8 mouse cellular contexts compared by ENCODE assay signal in the genomic region with DNA sequence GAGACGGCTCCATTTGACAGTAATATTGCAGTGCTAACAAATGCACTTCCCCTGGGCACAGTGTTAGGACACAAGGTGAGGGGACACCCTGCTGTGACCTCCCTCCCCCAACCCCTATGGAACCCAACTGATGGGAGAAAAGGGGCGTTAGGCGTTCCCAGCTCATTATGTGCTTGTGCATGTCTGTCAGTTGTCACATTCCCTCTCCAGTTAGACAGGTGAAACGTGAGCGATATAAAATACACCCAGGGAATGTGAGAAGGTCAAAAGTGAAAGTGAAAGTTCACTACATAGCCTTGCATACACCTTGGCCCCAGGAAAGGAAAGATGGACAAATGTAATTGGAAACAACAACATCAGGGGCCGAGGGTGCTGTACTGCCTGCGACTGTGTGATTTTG. TPM values are rescaled to one million over a fixed set of nuclear protein-coding genes. Genes with fewer than 3 reads are reported as not detected.
DNase-seq lines count a peak whose midpoint lies in the region; ATAC-seq lines count a peak whose summit lies in the region.

No protein-coding gene starts in this region.

- H3K36me3 ChIP-seq in lung, embryonic 16.5 days (ENCODE audit: control insufficient read depth, insufficient read depth, low read length), result no peaks in the 10 kb centered on the region
- H3K36me3 ChIP-seq in embryonic facial prominence, embryonic 13.5 days, result peaks cover under 1% of the 10 kb centered on the region
- H3K36me3 ChIP-seq in intestine, embryonic 15.5 days, result no peaks in the 10 kb centered on the region
- H3K36me3 ChIP-seq in neural tube, embryonic 12.5 days, result 0 out of 2 replicates have a peak, but pooled peaks cover 3% of the 10 kb centered on the region

- no peak for ATAC-seq in lung, embryonic 16.5 days (ENCODE audit: low read depth)
- ATAC-seq in embryonic facial prominence, embryonic 13.5 days (ENCODE audit: insufficient number of reproducible peaks, insufficient read depth, low FRiP score, low TSS enrichment, low read depth), result no peak
- no peak for ATAC-seq in intestine, embryonic 15.5 days
- ATAC-seq in neural tube, embryonic 12.5 days (ENCODE audit: low FRiP score, low read depth), result no peak

- H3K9me3 ChIP-seq in lung, embryonic 16.5 days (ENCODE audit: control insufficient read depth, low read length), result no peaks in the 10 kb centered on the region
- no peaks in the 10 kb centered on the region for H3K9me3 ChIP-seq in embryonic facial prominence, embryonic 13.5 days
- no peaks in the 10 kb centered on the region for H3K9me3 ChIP-seq in intestine, embryonic 15.5 days
- no peaks in the 10 kb centered on the region for H3K9me3 ChIP-seq in neural tube, embryonic 12.5 days

- H3K9ac ChIP-seq in lung, embryonic 16.5 days (ENCODE audit: low read length), result peak overlapping the region; percentile 97
- H3K9ac ChIP-seq in embryonic facial prominence, embryonic 13.5 days, result no peak overlapping the region
- no peak overlapping the region for H3K9ac ChIP-seq in intestine, embryonic 15.5 days
- no peak overlapping the region for H3K9ac ChIP-seq in neural tube, embryonic 12.5 days

- no peak for DNase-seq in lung, postnatal 36 days
- DNase-seq in right cerebral cortex, adult 18-20 months, result no peak
- no peak for DNase-seq in yolk sac, embryonic 10.5 days (ENCODE audit: low spot score)
- DNase-seq in layer of hippocampus, postnatal 25 days (ENCODE audit: extremely low spot score in 1 of 2, low spot score in 1 of 2), result no peak

- H3K4me2 ChIP-seq in lung, embryonic 16.5 days (ENCODE audit: low read depth, low read length), result peak overlapping the region; percentile 79
- H3K4me2 ChIP-seq in embryonic facial prominence, embryonic 13.5 days, result peak overlapping the region; percentile 66
- H3K4me2 ChIP-seq in intestine, embryonic 15.5 days (replicated peaks), result peak overlapping the region; percentile 68
- peak overlapping the region; percentile 72 for H3K4me2 ChIP-seq in neural tube, embryonic 12.5 days (replicated peaks)

- peak overlapping the region; percentile 92 for H3K4me3 ChIP-seq in lung, embryonic 16.5 days (ENCODE audit: low read length)
- peak overlapping the region; percentile 83 for H3K4me3 ChIP-seq in embryonic facial prominence, embryonic 13.5 days
- H3K4me3 ChIP-seq in intestine, embryonic 15.5 days (replicated peaks), result peak overlapping the region; percentile 98
- H3K4me3 ChIP-seq in neural tube, embryonic 12.5 days, result no peak overlapping the region

- H3K27ac ChIP-seq in lung, embryonic 16.5 days (ENCODE audit: low read length), result no peak overlapping the region
- H3K27ac ChIP-seq in embryonic facial prominence, embryonic 13.5 days, result no peak overlapping the region
- H3K27ac ChIP-seq in intestine, embryonic 15.5 days, result no peak overlapping the region
- no peak overlapping the region for H3K27ac ChIP-seq in neural tube, embryonic 12.5 days

- H3K27me3 ChIP-seq in lung, embryonic 16.5 days (ENCODE audit: control insufficient read depth, insufficient read depth, low read depth, low read length), result peaks cover 21% of the 10 kb centered on the region
- peaks cover 16% of the 10 kb centered on the region for H3K27me3 ChIP-seq in embryonic facial prominence, embryonic 13.5 days
- H3K27me3 ChIP-seq in intestine, embryonic 15.5 days (replicated peaks), result peaks cover 21% of the 10 kb centered on the region
- H3K27me3 ChIP-seq in neural tube, embryonic 12.5 days (replicated peaks), result peaks cover 19% of the 10 kb centered on the region

- 24% methylated on average over 7 of the region's 7 CpGs for WGBS in lung, embryonic 16.5 days
- WGBS in embryonic facial prominence, embryonic 13.5 days, result 36% methylated on average over 7 of the region's 7 CpGs
- 27% methylated on average over 7 of the region's 7 CpGs for WGBS in intestine, embryonic 15.5 days
- 35% methylated on average over 7 of the region's 7 CpGs for WGBS in neural tube, embryonic 12.5 days

- peaks cover 15% of the 10 kb centered on the region for H3K4me1 ChIP-seq in lung, embryonic 16.5 days (replicated peaks; ENCODE audit: control insufficient read depth, insufficient read depth, low read length)
- H3K4me1 ChIP-seq in embryonic facial prominence, embryonic 13.5 days, result peaks cover 39% of the 10 kb centered on the region
- peaks cover 9% of the 10 kb centered on the region; the same call in 1 of the 2 replicates for H3K4me1 ChIP-seq in intestine, embryonic 15.5 days (replicated peaks)
- H3K4me1 ChIP-seq in neural tube, embryonic 12.5 days, result peaks cover 15% of the 10 kb centered on the region

RNA-seq across cellular contexts. Expression of a gene that starts 0.9 kb away (rescaled TPM):
- 0.74 and 0.93 TPM in 2 replicates for polyA plus RNA-seq in lung, embryonic 16.5 days (2015; fragmentation: Nextera tagmentation; extraction: Ambion mirVana)
- 1.7 and 1.8 TPM in 2 replicates for polyA plus RNA-seq in embryonic facial prominence, embryonic 13.5 days (2015; fragmentation: Nextera tagmentation; extraction: Ambion mirVana)
- 1.0 and 1.1 TPM in 2 replicates for polyA plus RNA-seq in intestine, embryonic 15.5 days (2015; fragmentation: Nextera tagmentation; extraction: Ambion mirVana)
- 1.3 and 1.4 TPM in 2 replicates for polyA plus RNA-seq in neural tube, embryonic 12.5 days (2016; fragmentation: Nextera tagmentation; extraction: Ambion mirVana)
- 10 to 100 TPM; 14.8 to 26.6 TPM for total RNA-seq in layer of hippocampus, postnatal 25 days (2021)

RNA-seq across cellular contexts. Expression of a gene that starts 0.9 kb away (rescaled TPM):
- polyA plus RNA-seq in lung, embryonic 16.5 days (2015; fragmentation: Nextera tagmentation; extraction: Ambion mirVana), result 83.9 and 86.7 TPM in 2 replicates
- polyA plus RNA-seq in embryonic facial prominence, embryonic 13.5 days (2015; fragmentation: Nextera tagmentation; extraction: Ambion mirVana), result 111 TPM in 2 replicates
- polyA plus RNA-seq in intestine, embryonic 15.5 days (2015; fragmentation: Nextera tagmentation; extraction: Ambion mirVana), result 73.7 and 83.5 TPM in 2 replicates
- 112 and 124 TPM in 2 replicates for polyA plus RNA-seq in neural tube, embryonic 12.5 days (2016; fragmentation: Nextera tagmentation; extraction: Ambion mirVana)
- 10 to 100 TPM; 44.3 to 46.9 TPM for total RNA-seq in layer of hippocampus, postnatal 25 days (2021)

RNA-seq across cellular contexts. Expression of a gene that starts 25.7 kb away (rescaled TPM):
- polyA plus RNA-seq in lung, embryonic 16.5 days (2015; fragmentation: Nextera tagmentation; extraction: Ambion mirVana), result 0.10 and 0.35 TPM in 2 replicates
- 0.39 and 0.51 TPM in 2 replicates for polyA plus RNA-seq in embryonic facial prominence, embryonic 13.5 days (2015; fragmentation: Nextera tagmentation; extraction: Ambion mirVana)
- polyA plus RNA-seq in intestine, embryonic 15.5 days (2015; fragmentation: Nextera tagmentation; extraction: Ambion mirVana), result 0.15 and 0.41 TPM in 2 replicates
- polyA plus RNA-seq in neural tube, embryonic 12.5 days (2016; fragmentation: Nextera tagmentation; extraction: Ambion mirVana), result 0.18 and 0.27 TPM in 2 replicates
- under 1 TPM; 0.57 to 0.80 TPM for total RNA-seq in layer of hippocampus, postnatal 25 days (2021)

RNA-seq across cellular contexts. Expression of a gene that starts 55.9 kb away (rescaled TPM):
- polyA plus RNA-seq in lung, embryonic 16.5 days (2015; fragmentation: Nextera tagmentation; extraction: Ambion mirVana), result 8.4 and 8.9 TPM in 2 replicates
- 11.0 and 11.7 TPM in 2 replicates for polyA plus RNA-seq in embryonic facial prominence, embryonic 13.5 days (2015; fragmentation: Nextera tagmentation; extraction: Ambion mirVana)
- 16.1 and 17.0 TPM in 2 replicates for polyA plus RNA-seq in intestine, embryonic 15.5 days (2015; fragmentation: Nextera tagmentation; extraction: Ambion mirVana)
- 17.2 and 17.5 TPM in 2 replicates for polyA plus RNA-seq in neural tube, embryonic 12.5 days (2016; fragmentation: Nextera tagmentation; extraction: Ambion mirVana)
- 1 to 10 TPM; 7.8 to 8.1 TPM for total RNA-seq in layer of hippocampus, postnatal 25 days (2021)
